Mouse (Mus musculus) heart, postnatal 36 days (tissue): ENCODE measurements around the gene Dmrt1. TPM values are rescaled to one million over a fixed set of nuclear protein-coding genes. Genes with fewer than 3 reads are reported as not detected.

Experiments used
- DNase-seq, 2 experiments: peaks; one replicate each; pipeline ENCODE4 v3.0.0; 2021 to 2022
- intact Hi-C: fragments of 180-260 bp; cut with DNase I; formaldehyde crosslinking; loops from one replicate; pipeline ENCODE4 v1.15.1; 2025
- total RNA-seq, 2 experiments: library from RNA; stranded (reverse); gene quantifications; 2 replicates each; pipeline ENCODE4 v1.2.3; 2021

The Dmrt1 gene
- total RNA-seq, 2 experiments from 2014 or later = not detected

- intact Hi-C loops = no loop called here
- DNase-seq = no peak
Observed at GRCm38 (mm10) chr19:25551053-25551452, 45.6 kb downstream of the Dmrt1 start.

- DNase-seq = no peak
- intact Hi-C loops = no loop called here
Observed at GRCm38 (mm10) chr19:25564430-25564829, 59.0 kb downstream of the Dmrt1 start.

- DNase-seq = no peak
- intact Hi-C loops = no loop called here
Observed at GRCm38 (mm10) chr19:25569778-25570177, 64.4 kb downstream of the Dmrt1 start.

- DNase-seq = no peak
- intact Hi-C loops = no loop called here
Observed at GRCm38 (mm10) chr19:25574431-25574830, 69.0 kb downstream of the Dmrt1 start.

GRCm38 (mm10) chr19:25574981-25575814 lies 69.8 kb downstream of the Dmrt1 start:
- no peak for DNase-seq
- intact Hi-C loops = no loop called here

- DNase-seq = no peak
- intact Hi-C loops = no loop called here
Observed at GRCm38 (mm10) chr19:25578358-25578757, 72.9 kb downstream of the Dmrt1 start.

GRCm38 (mm10) chr19:25579440-25579839 lies 74.0 kb downstream of the Dmrt1 start:
- intact Hi-C loops = no loop called here
- DNase-seq = no peak

- DNase-seq = no peak
- intact Hi-C loops = no loop called here
Observed at GRCm38 (mm10) chr19:25597717-25598232, 92.4 kb downstream of the Dmrt1 start.

GRCm38 (mm10) chr19:25598626-25599025 lies 93.2 kb downstream of the Dmrt1 start:
- no peak for DNase-seq
- intact Hi-C loops = no loop called here

GRCm38 (mm10) chr19:25601966-25602365 lies 96.5 kb downstream of the Dmrt1 start:
- intact Hi-C loops = loop anchor here (10.0 kb wide), 1 partner anchor 707 kb away; no protein-coding TSS in a partner anchor
- no peak for DNase-seq

- intact Hi-C loops = loop anchor here (5.0 to 10.0 kb wide), 2 partner anchors 65 to 713 kb away; partner anchors contain the start of gene Dmrt2
- no peak for DNase-seq
Observed at GRCm38 (mm10) chr19:25607461-25608205, 102.2 kb downstream of the Dmrt1 start.

GRCm38 (mm10) chr19:25608206-25608580 lies 102.8 kb downstream of the Dmrt1 start:
- no peak for DNase-seq
- intact Hi-C loops = loop anchor here (5.0 to 10.0 kb wide), 2 partner anchors 64 to 713 kb away; partner anchors contain the start of gene Dmrt2

- intact Hi-C loops = loop anchor here (5.0 to 10.0 kb wide), 2 partner anchors 63 to 714 kb away; partner anchors contain the start of gene Dmrt2
- DNase-seq = peak in 1 of 2 experiments; percentile 33
Observed at GRCm38 (mm10) chr19:25608961-25609850, 103.8 kb downstream of the Dmrt1 start.

- intact Hi-C loops = no loop called here
- peak in 1 of 2 experiments; percentile 25 for DNase-seq
Observed at GRCm38 (mm10) chr19:25610015-25610410, 104.6 kb downstream of the Dmrt1 start, which contains the start of gene Dmrt3. Dmrt3 (plus strand) TSS chr19:25610301.

GRCm38 (mm10) chr19:25610411-25611111 lies 105.1 kb downstream of the Dmrt1 start:
- intact Hi-C loops = no loop called here
- peak in 1 of 2 experiments; percentile 11 for DNase-seq

GRCm38 (mm10) chr19:25611116-25611515 lies 105.7 kb downstream of the Dmrt1 start:
- intact Hi-C loops = no loop called here
- DNase-seq = peak in 1 of 2 experiments; percentile 6

- DNase-seq = no peak
- intact Hi-C loops = no loop called here
Observed at GRCm38 (mm10) chr19:25611876-25612805, 106.7 kb downstream of the Dmrt1 start.

- intact Hi-C loops = no loop called here
- DNase-seq = no peak
Observed at GRCm38 (mm10) chr19:25612806-25613295, 107.4 kb downstream of the Dmrt1 start.
